Mouse (Mus musculus) liver, embryonic 13.5 days (tissue): ENCODE measurements around the gene Cdh23. TPM values are rescaled to one million over a fixed set of nuclear protein-coding genes. Genes with fewer than 3 reads are reported as not detected.
"Not testable (repeated sequence)": the region's sequence is repeated elsewhere in the genome, so short reads cannot be mapped to it uniquely, and the experiment has no call there.

Experiments
- ATAC-seq: fragments of 200-750 bp; cut with Nextera tagmentation; 2 replicates; pipeline ENCODE4 v1.8.0; 2017; ENCODE audit warnings: low read depth, mild to moderate bottlenecking, moderate number of reproducible peaks, moderate library complexity
- DNase-seq: peaks from one replicate; pipeline ENCODE4 v3.0.0; 2022
- H3K27ac ChIP-seq: fragments of 300-500 bp; sonication (generic); 2 replicates; pipeline ENCODE4 v1.5.1; 2015; ENCODE audit warnings: moderate library complexity, mild to moderate bottlenecking, inconsistent platforms
- H3K27me3 ChIP-seq: fragments of 300-500 bp; sonication (generic); 2 replicates; pipeline ENCODE4 v1.6.1; 2015; ENCODE audit warnings: mild to moderate bottlenecking, inconsistent platforms
- H3K36me3 ChIP-seq: fragments of 300-500 bp; sonication (generic); 2 replicates; pipeline ENCODE4 v1.6.1; 2015; ENCODE audit warnings: mild to moderate bottlenecking, inconsistent platforms
- H3K4me1 ChIP-seq: fragments of 300-500 bp; sonication (generic); replicated peaks from 2 replicates; pipeline ENCODE4 v1.6.1; 2015; ENCODE audit warnings: inconsistent platforms
- H3K4me2 ChIP-seq: fragments of 300-500 bp; sonication (generic); 2 replicates; pipeline ENCODE4 v1.6.1; 2015; ENCODE audit warnings: inconsistent platforms, mild to moderate bottlenecking, moderate library complexity
- H3K4me3 ChIP-seq: fragments of 300-500 bp; sonication (generic); replicated peaks from 2 replicates; pipeline ENCODE4 v1.5.1; 2015; ENCODE audit warnings: mild to moderate bottlenecking, inconsistent platforms
- H3K9ac ChIP-seq: fragments of 300-500 bp; sonication (generic); 2 replicates; pipeline ENCODE4 v1.6.1; 2015; ENCODE audit warnings: mild to moderate bottlenecking, inconsistent platforms
- H3K9me3 ChIP-seq: fragments of 300-500 bp; sonication (generic); replicated peaks from 2 replicates; pipeline ENCODE4 v1.6.1; 2016; ENCODE audit warnings: inconsistent platforms
- WGBS: fragments of 180-500 bp; shearing (Covaris S2); methylation state at CpG from one replicate; pipeline ENCODE4 v1.1.7; 2015; ENCODE audit not compliant: insufficient replicate concordance; 5-methylcytosine and 5-hydroxymethylcytosine counted together
- polyA plus RNA-seq: library from polyadenylated mRNA; unstranded; fragments of >200 nt; fragmentation: Nextera tagmentation; extraction: Ambion mirVana; gene quantifications from 2 replicates; pipeline ENCODE4 v1.2.1, GENCODE M21; 2015

The Cdh23 gene
- polyA plus RNA-seq, 1 experiment from 2014 or later = 0.16 TPM

GRCm38 (mm10) chr10:60732397-60732861 is 36.1 kb upstream of the Cdh23 start:
- H3K9ac ChIP-seq = no peak overlapping the region
- H3K9me3 ChIP-seq = no peaks in the 10 kb centered on the region
- H3K4me2 ChIP-seq = no peak overlapping the region
- no peaks in the 10 kb centered on the region for H3K36me3 ChIP-seq
- no peak for ATAC-seq
- no peaks in the 10 kb centered on the region for H3K27me3 ChIP-seq
- H3K4me3 ChIP-seq = no peak overlapping the region
- 54% methylated on average over 2 of the region's 2 CpGs for WGBS
- no peak for DNase-seq
- no peak overlapping the region for H3K27ac ChIP-seq
- H3K4me1 ChIP-seq = peaks cover 18% of the 10 kb centered on the region

- peaks cover 18% of the 10 kb centered on the region for H3K4me1 ChIP-seq
- no peaks in the 10 kb centered on the region for H3K9me3 ChIP-seq
- H3K9ac ChIP-seq = no peak overlapping the region
- H3K27ac ChIP-seq = no peak overlapping the region
- ATAC-seq (no peak), DNase-seq (no peak)
- WGBS = 47% methylated on average over 5 of the region's 5 CpGs
- H3K27me3 ChIP-seq = no peaks in the 10 kb centered on the region
- H3K4me2 ChIP-seq = no peak overlapping the region
- H3K36me3 ChIP-seq = no peaks in the 10 kb centered on the region
- H3K4me3 ChIP-seq = no peak overlapping the region
Measured at GRCm38 (mm10) chr10:60731742-60732141, 35.5 kb upstream of the Cdh23 start.

- Histone ChIP-seq H3K9me3 (no peaks in the 10 kb centered on the region), H3K27me3 (no peaks in the 10 kb centered on the region), H3K4me1 (peaks cover 5% of the 10 kb centered on the region), H3K27ac (no peak overlapping the region), H3K36me3 (no peaks in the 10 kb centered on the region), H3K4me3 (no peak overlapping the region), H3K4me2 (no peak overlapping the region), H3K9ac (no peak overlapping the region)
- WGBS = 49% methylated on average over 5 of the region's 5 CpGs
- ATAC-seq (no peak), DNase-seq (no peak)
Measured at GRCm38 (mm10) chr10:60727301-60727700, 31.0 kb upstream of the Cdh23 start.

- no peak overlapping the region for H3K4me2 ChIP-seq
- ATAC-seq = no peak
- DNase-seq = no peak
- no peak overlapping the region for H3K4me3 ChIP-seq
- peaks cover 5% of the 10 kb centered on the region for H3K4me1 ChIP-seq
- no peak overlapping the region for H3K9ac ChIP-seq
- 51% methylated on average over 3 of the region's 3 CpGs for WGBS
- no peaks in the 10 kb centered on the region for H3K27me3 ChIP-seq
- no peaks in the 10 kb centered on the region for H3K36me3 ChIP-seq
- H3K9me3 ChIP-seq = no peaks in the 10 kb centered on the region
- no peak overlapping the region for H3K27ac ChIP-seq
Measured at GRCm38 (mm10) chr10:60726896-60727295, 30.6 kb upstream of the Cdh23 start.

GRCm38 (mm10) chr10:60724496-60724895 is 28.2 kb upstream of the Cdh23 start:
- Histone ChIP-seq H3K36me3 (no peaks in the 10 kb centered on the region), H3K4me1 (no peaks in the 10 kb centered on the region), H3K27ac (no peak overlapping the region), H3K4me2 (no peak overlapping the region), H3K9me3 (no peaks in the 10 kb centered on the region), H3K9ac (no peak overlapping the region), H3K27me3 (no peaks in the 10 kb centered on the region), H3K4me3 (no peak overlapping the region)
- DNase-seq = no peak
- WGBS = 63% methylated on average over 6 of the region's 6 CpGs
- ATAC-seq = no peak

GRCm38 (mm10) chr10:60723345-60723744 is 27.1 kb upstream of the Cdh23 start:
- no peak for ATAC-seq

GRCm38 (mm10) chr10:60721640-60722039 is 25.4 kb upstream of the Cdh23 start:
- 55% methylated on average over 12 of the region's 12 CpGs for WGBS
- Histone ChIP-seq H3K9me3 (no peaks in the 10 kb centered on the region), H3K27me3 (no peaks in the 10 kb centered on the region), H3K4me2 (no peak overlapping the region), H3K4me3 (no peak overlapping the region), H3K9ac (no peak overlapping the region), H3K27ac (no peak overlapping the region), H3K36me3 (no peaks in the 10 kb centered on the region), H3K4me1 (no peaks in the 10 kb centered on the region)
- no peak for ATAC-seq
- DNase-seq = no peak

More at GRCm38 (mm10) chr10:60723345-60723744, 27.1 kb upstream of the Cdh23 start:
- Histone ChIP-seq H3K4me2 (no peak overlapping the region), H3K4me3 (no peak overlapping the region), H3K27ac (no peak overlapping the region), H3K4me1 (no peaks in the 10 kb centered on the region), H3K9ac (no peak overlapping the region), H3K9me3 (no peaks in the 10 kb centered on the region), H3K27me3 (no peaks in the 10 kb centered on the region), H3K36me3 (no peaks in the 10 kb centered on the region)
- 33% methylated on average over 1 of the region's 1 CpGs for WGBS
- DNase-seq = no peak

GRCm38 (mm10) chr10:60720461-60720860 is 24.2 kb upstream of the Cdh23 start:
- ATAC-seq = no peak
- no peak for DNase-seq
- Histone ChIP-seq H3K4me3 (no peak overlapping the region), H3K27ac (no peak overlapping the region), H3K4me1 (no peaks in the 10 kb centered on the region), H3K9ac (no peak overlapping the region), H3K36me3 (peaks cover 10% of the 10 kb centered on the region), H3K4me2 (no peak overlapping the region), H3K9me3 (no peaks in the 10 kb centered on the region), H3K27me3 (no peaks in the 10 kb centered on the region)
- 62% methylated on average over 5 of the region's 5 CpGs for whole genome bisulfite sequencing

- no peaks in the 10 kb centered on the region for H3K9me3 ChIP-seq
- H3K27ac ChIP-seq = no peak overlapping the region
- 52% methylated on average over 2 of the region's 2 CpGs for WGBS
- DNase-seq = no peak
- no peak for ATAC-seq
- H3K27me3 ChIP-seq = no peaks in the 10 kb centered on the region
- H3K36me3 ChIP-seq = peaks cover 22% of the 10 kb centered on the region
- no peak overlapping the region for H3K4me3 ChIP-seq
- no peaks in the 10 kb centered on the region for H3K4me1 ChIP-seq
- no peak overlapping the region for H3K4me2 ChIP-seq
- H3K9ac ChIP-seq = no peak overlapping the region
Measured at GRCm38 (mm10) chr10:60718491-60718890, 22.2 kb upstream of the Cdh23 start.

- Histone ChIP-seq H3K4me1 (no peaks in the 10 kb centered on the region), H3K4me2 (no peak overlapping the region), H3K27me3 (no peaks in the 10 kb centered on the region), H3K9ac (no peak overlapping the region), H3K27ac (no peak overlapping the region), H3K4me3 (no peak overlapping the region), H3K9me3 (no peaks in the 10 kb centered on the region), H3K36me3 (peaks cover 22% of the 10 kb centered on the region)
- 0 out of 2 replicates have a peak, but pooled peaks have one; percentile 20 for ATAC-seq
- 59% methylated on average over 3 of the region's 3 CpGs for WGBS
- no peak for DNase-seq
Measured at GRCm38 (mm10) chr10:60716449-60716848, 20.2 kb upstream of the Cdh23 start.

- H3K9me3 ChIP-seq, DNase-seq, H3K27me3 ChIP-seq, ATAC-seq, H3K27ac ChIP-seq, H3K4me3 ChIP-seq, H3K4me1 ChIP-seq, H3K9ac ChIP-seq, H3K4me2 ChIP-seq: not testable (repeated sequence)
- peaks cover 22% of the 10 kb centered on the region for H3K36me3 ChIP-seq
- 46% methylated on average over 8 of the region's 8 CpGs for WGBS
Measured at GRCm38 (mm10) chr10:60712299-60712698, 16.0 kb upstream of the Cdh23 start.

- H3K9me3 ChIP-seq = no peaks in the 10 kb centered on the region
- ATAC-seq = peak; percentile 73
- H3K27me3 ChIP-seq = no peaks in the 10 kb centered on the region
- H3K4me3 ChIP-seq = no peak overlapping the region
- no peak overlapping the region for H3K4me2 ChIP-seq
- no peaks in the 10 kb centered on the region for H3K4me1 ChIP-seq
- no peak for DNase-seq
- H3K9ac ChIP-seq = no peak overlapping the region
- H3K36me3 ChIP-seq = peaks cover under 1% of the 10 kb centered on the region; the same call in 1 of the 2 replicates
- H3K27ac ChIP-seq = no peak overlapping the region
- 60% methylated on average over 5 of the region's 5 CpGs for WGBS
Measured at GRCm38 (mm10) chr10:60708837-60709236, 12.5 kb upstream of the Cdh23 start.
